Mouse (Mus musculus) cortical plate, adult 2 months (tissue): ENCODE results near the gene Arhgef10l.
A peak's percentile ranks its signal among the peaks of the same experiment; 100 is the strongest.

Experiments
- CTCF ChIP-seq: fragments of 200-500 bp; IDR thresholded peaks from 2 replicates; pipeline ENCODE4 v1.5.1; 2011; ENCODE audit warnings: mild to moderate bottlenecking, control low read depth, low read length; ENCODE audit not compliant: insufficient read depth; ENCODE audit errors: extremely low read depth
- POLR2A ChIP-seq: fragments of 200-500 bp; IDR thresholded peaks from 2 replicates; pipeline ENCODE4 v1.6.1; 2011; ENCODE audit warnings: mild to moderate bottlenecking, low read length, control low read depth; ENCODE audit not compliant: insufficient read depth; ENCODE audit errors: extremely low read depth

DNA sequence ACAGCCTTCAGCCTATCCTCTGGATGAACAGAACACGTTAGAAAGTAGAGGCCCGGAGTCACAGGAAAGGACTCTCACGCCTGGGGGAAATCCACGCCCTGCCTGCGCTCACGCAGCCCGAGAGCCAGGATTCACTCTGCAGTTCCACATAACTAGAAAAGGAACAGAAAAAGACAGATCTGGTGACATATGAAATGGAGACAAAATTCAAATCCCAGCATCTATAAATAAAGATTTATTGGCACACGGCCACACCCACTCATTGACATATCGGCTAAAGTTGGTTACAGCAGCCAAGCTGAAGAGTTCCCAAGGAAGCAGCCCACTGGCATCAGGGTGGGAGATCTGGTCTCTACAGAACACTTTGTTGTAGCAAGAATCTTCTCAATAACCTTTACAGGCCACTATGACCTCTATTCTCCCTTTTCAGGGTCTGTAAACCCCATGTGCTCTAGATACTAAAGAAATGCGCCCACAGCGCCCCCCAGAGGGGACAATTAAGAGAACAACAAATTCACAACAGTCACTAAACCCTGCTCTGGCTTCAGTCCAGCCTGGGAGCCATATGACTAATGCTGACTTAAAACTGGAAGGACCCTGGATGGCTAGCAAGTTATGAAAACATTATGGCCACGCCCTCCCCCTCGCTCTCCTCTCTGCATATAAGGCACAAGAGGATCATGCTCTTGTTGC, 195.9 kb downstream of the Arhgef10l start:
- no peak for TF ChIP-seq POLR2A
- peak; percentile 24; the same call in 1 of the 2 replicates for TF ChIP-seq CTCF
